Mouse (Mus musculus): ENCODE measurements around the gene Rora. TPM values are rescaled to one million over a fixed set of nuclear protein-coding genes. Genes with fewer than 3 reads are reported as not detected.

Rora gene
- polyA plus RNA-seq, 1 experiment from 2014 or later: 12.3 TPM

- H3K4me2 ChIP-seq (ENCODE audit: low read depth, low read length): no peak overlapping the region
- DNase-seq (ENCODE audit: low spot score) (no peak), ATAC-seq (ENCODE audit: low read depth) (no peak)
- peaks cover 16% of the 10 kb centered on the region for H3K4me1 ChIP-seq (ENCODE audit: control insufficient read depth, insufficient read depth, low read length)
- H3K9me3 ChIP-seq (ENCODE audit: control insufficient read depth, low read length): no peaks in the 10 kb centered on the region
- H3K9ac ChIP-seq (ENCODE audit: low read depth, low read length): no peak overlapping the region
- no peaks in the 10 kb centered on the region for H3K27me3 ChIP-seq (replicated peaks; ENCODE audit: control insufficient read depth, insufficient read depth, low read length)
- WGBS: 87% methylated on average over 3 of the region's 3 CpGs
- no peak overlapping the region for H3K27ac ChIP-seq (replicated peaks; ENCODE audit: low read depth, low read length)
- no peak overlapping the region for H3K4me3 ChIP-seq (ENCODE audit: low read depth, low read length)
- no peaks in the 10 kb centered on the region for H3K36me3 ChIP-seq (ENCODE audit: control insufficient read depth, insufficient read depth, low read length)
Measured at GRCm38 (mm10) chr9:68696425-68696956, 42.9 kb downstream of the Rora start.

- Histone ChIP-seq H3K36me3 (ENCODE audit: control insufficient read depth, insufficient read depth, low read length) (no peaks in the 10 kb centered on the region), H3K9ac (ENCODE audit: low read depth, low read length) (no peak overlapping the region), H3K27me3 (replicated peaks; ENCODE audit: control insufficient read depth, insufficient read depth, low read length) (no peaks in the 10 kb centered on the region), H3K4me1 (ENCODE audit: control insufficient read depth, insufficient read depth, low read length) (peaks cover 16% of the 10 kb centered on the region), H3K27ac (replicated peaks; ENCODE audit: low read depth, low read length) (no peak overlapping the region), H3K4me3 (ENCODE audit: low read depth, low read length) (no peak overlapping the region), H3K4me2 (ENCODE audit: low read depth, low read length) (no peak overlapping the region), H3K9me3 (ENCODE audit: control insufficient read depth, low read length) (no peaks in the 10 kb centered on the region)
- DNase-seq (ENCODE audit: low spot score) (no peak), ATAC-seq (ENCODE audit: low read depth) (no peak)
- WGBS: 81% methylated on average over 1 of the region's 1 CpGs
Measured at GRCm38 (mm10) chr9:68699341-68699740, 45.8 kb downstream of the Rora start.

- Histone ChIP-seq H3K4me3 (ENCODE audit: low read depth, low read length) (no peak overlapping the region), H3K9me3 (ENCODE audit: control insufficient read depth, low read length) (no peaks in the 10 kb centered on the region), H3K27me3 (replicated peaks; ENCODE audit: control insufficient read depth, insufficient read depth, low read length) (no peaks in the 10 kb centered on the region), H3K36me3 (ENCODE audit: control insufficient read depth, insufficient read depth, low read length) (no peaks in the 10 kb centered on the region), H3K4me2 (ENCODE audit: low read depth, low read length) (no peak overlapping the region), H3K27ac (replicated peaks; ENCODE audit: low read depth, low read length) (no peak overlapping the region), H3K9ac (ENCODE audit: low read depth, low read length) (no peak overlapping the region), H3K4me1 (ENCODE audit: control insufficient read depth, insufficient read depth, low read length) (peaks cover 13% of the 10 kb centered on the region)
- DNase-seq (ENCODE audit: low spot score) (no peak), ATAC-seq (ENCODE audit: low read depth) (no peak)
- WGBS: 48% methylated on average over 4 of the region's 4 CpGs
Measured at GRCm38 (mm10) chr9:68699856-68700255, 46.3 kb downstream of the Rora start.

- H3K9ac ChIP-seq (ENCODE audit: low read depth, low read length): no peak overlapping the region
- no peaks in the 10 kb centered on the region for H3K36me3 ChIP-seq (ENCODE audit: control insufficient read depth, insufficient read depth, low read length)
- no peaks in the 10 kb centered on the region for H3K4me1 ChIP-seq (ENCODE audit: control insufficient read depth, insufficient read depth, low read length)
- no peak for DNase-seq (ENCODE audit: low spot score)
- H3K4me2 ChIP-seq (ENCODE audit: low read depth, low read length): no peak overlapping the region
- ATAC-seq (ENCODE audit: low read depth): no peak
- no peak overlapping the region for H3K4me3 ChIP-seq (ENCODE audit: low read depth, low read length)
- H3K27me3 ChIP-seq (replicated peaks; ENCODE audit: control insufficient read depth, insufficient read depth, low read length): no peaks in the 10 kb centered on the region
- WGBS: 46% methylated on average over 5 of the region's 5 CpGs
- H3K27ac ChIP-seq (replicated peaks; ENCODE audit: low read depth, low read length): no peak overlapping the region
- H3K9me3 ChIP-seq (ENCODE audit: control insufficient read depth, low read length): no peaks in the 10 kb centered on the region
Measured at GRCm38 (mm10) chr9:68707636-68708035, 54.0 kb downstream of the Rora start.

- no peaks in the 10 kb centered on the region for H3K4me1 ChIP-seq (ENCODE audit: control insufficient read depth, insufficient read depth, low read length)
- DNase-seq (ENCODE audit: low spot score): no peak
- 58% methylated on average over 8 of the region's 8 CpGs for WGBS
- H3K9ac ChIP-seq (ENCODE audit: low read depth, low read length): no peak overlapping the region
- H3K36me3 ChIP-seq (ENCODE audit: control insufficient read depth, insufficient read depth, low read length): no peaks in the 10 kb centered on the region
- H3K4me2 ChIP-seq (ENCODE audit: low read depth, low read length): no peak overlapping the region
- no peak overlapping the region for H3K4me3 ChIP-seq (ENCODE audit: low read depth, low read length)
- no peaks in the 10 kb centered on the region for H3K27me3 ChIP-seq (replicated peaks; ENCODE audit: control insufficient read depth, insufficient read depth, low read length)
- H3K27ac ChIP-seq (replicated peaks; ENCODE audit: low read depth, low read length): no peak overlapping the region
- no peaks in the 10 kb centered on the region for H3K9me3 ChIP-seq (ENCODE audit: control insufficient read depth, low read length)
- no peak for ATAC-seq (ENCODE audit: low read depth)
Measured at GRCm38 (mm10) chr9:68709232-68709631, 55.6 kb downstream of the Rora start.

GRCm38 (mm10) chr9:68710893-68711654 lies 57.5 kb downstream of the Rora start:
- no peak overlapping the region for H3K27ac ChIP-seq (replicated peaks; ENCODE audit: low read depth, low read length)
- DNase-seq (ENCODE audit: low spot score): no peak
- no peaks in the 10 kb centered on the region for H3K4me1 ChIP-seq (ENCODE audit: control insufficient read depth, insufficient read depth, low read length)
- H3K27me3 ChIP-seq (replicated peaks; ENCODE audit: control insufficient read depth, insufficient read depth, low read length): no peaks in the 10 kb centered on the region
- no peak overlapping the region for H3K4me2 ChIP-seq (ENCODE audit: low read depth, low read length)
- no peak overlapping the region for H3K9ac ChIP-seq (ENCODE audit: low read depth, low read length)
- no peaks in the 10 kb centered on the region for H3K9me3 ChIP-seq (ENCODE audit: control insufficient read depth, low read length)
- H3K4me3 ChIP-seq (ENCODE audit: low read depth, low read length): no peak overlapping the region
- H3K36me3 ChIP-seq (ENCODE audit: control insufficient read depth, insufficient read depth, low read length): no peaks in the 10 kb centered on the region
- ATAC-seq (ENCODE audit: low read depth): no peak
- WGBS: 65% methylated on average over 14 of the region's 14 CpGs

GRCm38 (mm10) chr9:68716961-68717360 lies 63.4 kb downstream of the Rora start:
- Histone ChIP-seq H3K4me3 (ENCODE audit: low read depth, low read length) (no peak overlapping the region), H3K27me3 (replicated peaks; ENCODE audit: control insufficient read depth, insufficient read depth, low read length) (no peaks in the 10 kb centered on the region), H3K36me3 (ENCODE audit: control insufficient read depth, insufficient read depth, low read length) (no peaks in the 10 kb centered on the region), H3K9me3 (ENCODE audit: control insufficient read depth, low read length) (no peaks in the 10 kb centered on the region), H3K4me2 (ENCODE audit: low read depth, low read length) (no peak overlapping the region), H3K9ac (ENCODE audit: low read depth, low read length) (no peak overlapping the region), H3K27ac (replicated peaks; ENCODE audit: low read depth, low read length) (no peak overlapping the region), H3K4me1 (ENCODE audit: control insufficient read depth, insufficient read depth, low read length) (no peaks in the 10 kb centered on the region)
- peak; percentile 25 for DNase-seq (ENCODE audit: low spot score)
- 17% methylated on average over 5 of the region's 5 CpGs for WGBS
- ATAC-seq (ENCODE audit: low read depth): no peak

- Histone ChIP-seq H3K4me3 (ENCODE audit: low read depth, low read length) (no peak overlapping the region), H3K9ac (ENCODE audit: low read depth, low read length) (no peak overlapping the region), H3K4me2 (ENCODE audit: low read depth, low read length) (no peak overlapping the region), H3K27me3 (replicated peaks; ENCODE audit: control insufficient read depth, insufficient read depth, low read length) (no peaks in the 10 kb centered on the region), H3K4me1 (ENCODE audit: control insufficient read depth, insufficient read depth, low read length) (no peaks in the 10 kb centered on the region), H3K36me3 (ENCODE audit: control insufficient read depth, insufficient read depth, low read length) (no peaks in the 10 kb centered on the region), H3K9me3 (ENCODE audit: control insufficient read depth, low read length) (no peaks in the 10 kb centered on the region), H3K27ac (replicated peaks; ENCODE audit: low read depth, low read length) (no peak overlapping the region)
- WGBS: 85% methylated on average over 6 of the region's 6 CpGs
- no peak for ATAC-seq (ENCODE audit: low read depth)
- no peak for DNase-seq (ENCODE audit: low spot score)
Measured at GRCm38 (mm10) chr9:68718427-68718826, 64.8 kb downstream of the Rora start.

GRCm38 (mm10) chr9:68719286-68719685 lies 65.7 kb downstream of the Rora start:
- 90% methylated on average over 9 of the region's 9 CpGs for WGBS
- no peak overlapping the region for H3K4me2 ChIP-seq (ENCODE audit: low read depth, low read length)
- H3K4me3 ChIP-seq (ENCODE audit: low read depth, low read length): no peak overlapping the region
- no peaks in the 10 kb centered on the region for H3K36me3 ChIP-seq (ENCODE audit: control insufficient read depth, insufficient read depth, low read length)
- ATAC-seq (ENCODE audit: low read depth): no peak
- H3K27ac ChIP-seq (replicated peaks; ENCODE audit: low read depth, low read length): no peak overlapping the region
- H3K4me1 ChIP-seq (ENCODE audit: control insufficient read depth, insufficient read depth, low read length): no peaks in the 10 kb centered on the region
- H3K9ac ChIP-seq (ENCODE audit: low read depth, low read length): no peak overlapping the region
- DNase-seq (ENCODE audit: low spot score): no peak
- no peaks in the 10 kb centered on the region for H3K9me3 ChIP-seq (ENCODE audit: control insufficient read depth, low read length)
- H3K27me3 ChIP-seq (replicated peaks; ENCODE audit: control insufficient read depth, insufficient read depth, low read length): no peaks in the 10 kb centered on the region
